Mouse (Mus musculus) Patski (cell line): ENCODE measurements around the gene Hivep1. TPM values are rescaled to one million over a fixed set of nuclear protein-coding genes. Genes with fewer than 3 reads are reported as not detected.

Experiments used
- ATAC-seq: fragments of 100-300 bp; one replicate; pipeline ENCODE4 v1.8.0; 2021
- CTCF ChIA-PET: fragments of 350-600 bp; sonication (Branson Sonifier 250); formaldehyde crosslinking; loops from one replicate; lab custom pipeline; 2022; ENCODE audit warnings: inconsistent platforms; lab: Charles Lee
- POLR2A ChIA-PET: fragments of 350-600 bp; sonication (Branson Sonifier 250); formaldehyde crosslinking; loops from one replicate; lab custom pipeline; 2022; ENCODE audit warnings: antibody characterized with exemption, inconsistent platforms; lab: Charles Lee
- DNase-seq: peaks from one replicate; pipeline ENCODE4 v3.0.0-alpha.2; 2011; ENCODE audit warnings: low read depth, low spot score
- H3K27me3 ChIP-seq: fragments of 371-371 bp; one replicate; pipeline ENCODE4 v1.5.1; 2021
- CTCF ChIP-seq: fragments of 100-300 bp; IDR thresholded peaks from one replicate; pipeline ENCODE4 v1.5.1; 2021
- in situ Hi-C: fragments of 300-500 bp; cut with MboI; formaldehyde crosslinking; loops from 3 replicates; pipeline ENCODE4 v1.11.1; 2018; ENCODE audit warnings: low pct_unique_long_range_greater_than_20kb, mixed read lengths
- polyA plus RNA-seq: library from polyadenylated mRNA; unstranded; gene quantifications from one replicate; pipeline ENCODE4 v1.2.3, GENCODE M21; 2021

Gene Hivep1
- polyA plus RNA-seq, 1 experiment from 2014 or later, result 36.5 TPM

GRCm38 (mm10) chr13:42149328-42150071, 97.7 kb downstream of the Hivep1 start:
- CTCF ChIA-PET, result interaction anchor here (1.4 kb wide), 1 partner anchor 9 kb away, joined by 3 read pairs; no protein-coding TSS in a partner anchor
- in situ Hi-C loops, result no loop called here

GRCm38 (mm10) chr13:42150072-42150450, 98.2 kb downstream of the Hivep1 start:
- ATAC-seq, result no peak
- no peak for TF ChIP-seq CTCF
- no peaks in the 10 kb centered on the region for H3K27me3 ChIP-seq
- no peak for DNase-seq
- ChIA-PET CTCF (interaction anchor here (1.4 kb wide), 1 partner anchor 9 kb away, joined by 3 read pairs; no protein-coding TSS in a partner anchor), POLR2A (no interaction called here)
- in situ Hi-C loops, result no loop called here

More at GRCm38 (mm10) chr13:42149328-42150071, 97.7 kb downstream of the Hivep1 start:
- H3K27me3 ChIP-seq, result no peaks in the 10 kb centered on the region
- TF ChIP-seq CTCF, result no peak
- DNase-seq (no peak), ATAC-seq (no peak)
- POLR2A ChIA-PET, result interaction anchor here (0.6 to 1.0 kb wide), 3 partner anchors 33 to 438 kb away, joined by 4 to 5 read pairs (median 5); no protein-coding TSS in a partner anchor

DNA sequence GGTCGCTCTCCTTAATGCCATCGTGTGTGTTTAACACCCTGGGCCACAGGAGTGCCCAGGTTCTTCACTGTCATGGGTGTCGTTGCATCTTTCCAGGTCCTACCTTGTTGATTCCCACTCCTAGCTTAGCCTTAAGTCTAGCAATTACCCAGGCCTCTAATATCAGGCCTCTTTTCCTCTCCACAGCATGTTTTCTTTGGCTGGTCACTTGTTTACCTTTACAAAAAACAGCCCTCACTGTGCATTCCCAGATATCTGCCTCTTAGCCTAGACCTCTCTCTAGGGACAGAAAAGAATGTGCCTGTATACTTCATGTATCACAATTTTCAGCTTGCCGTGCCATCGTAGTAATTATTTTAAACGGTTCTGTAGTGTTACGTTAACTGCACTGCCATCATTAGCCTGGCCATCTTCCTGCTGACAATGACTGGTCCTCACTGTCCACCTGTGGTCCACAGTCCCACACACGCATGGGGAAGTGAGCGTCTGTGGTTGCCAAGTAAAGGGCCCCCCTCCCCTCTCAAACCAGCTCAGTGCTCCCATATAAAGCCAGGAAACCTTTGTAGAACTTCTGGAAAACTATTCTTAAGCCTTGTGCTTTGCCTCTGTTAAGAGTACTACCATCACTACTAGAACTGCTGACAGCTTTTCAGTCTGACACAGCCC, 98.8 kb downstream of the Hivep1 start:
- ChIA-PET CTCF (interaction anchor here (1.4 kb wide), 1 partner anchor 8 kb away, joined by 3 read pairs; no protein-coding TSS in a partner anchor), POLR2A (no interaction called here)
- in situ Hi-C loops, result no loop called here
- no peak for DNase-seq
- H3K27me3 ChIP-seq, result no peaks in the 10 kb centered on the region
- ATAC-seq, result no peak
- no peak for TF ChIP-seq CTCF

DNA sequence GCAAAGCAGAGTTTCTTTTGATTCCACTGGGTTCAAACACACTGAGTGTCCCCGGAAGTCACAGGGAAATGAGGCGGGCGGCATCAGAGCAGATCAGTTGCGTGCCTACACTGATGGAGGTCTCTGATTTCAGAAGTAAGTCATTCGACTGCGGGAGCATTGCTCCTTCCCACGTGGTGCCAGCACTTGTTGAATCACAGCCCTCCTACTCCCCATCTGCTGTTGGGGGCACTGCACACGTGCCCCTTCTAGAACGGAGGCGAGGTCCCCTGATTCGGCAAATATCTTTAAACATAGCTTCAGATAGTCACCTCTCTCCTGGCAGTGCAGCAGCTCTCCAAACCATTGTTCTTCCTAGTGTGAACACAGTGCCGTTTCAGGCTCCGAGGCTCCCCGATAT, 106.4 kb downstream of the Hivep1 start:
- no peaks in the 10 kb centered on the region for H3K27me3 ChIP-seq
- in situ Hi-C loops, result no loop called here
- TF ChIP-seq CTCF, result no peak
- ChIA-PET CTCF (interaction anchor here (1.0 kb wide), 1 partner anchor 9 kb away, joined by 3 read pairs; no protein-coding TSS in a partner anchor), POLR2A (interaction anchor here (1.2 kb wide), 1 partner anchor 74 kb away, joined by 3 read pairs; no protein-coding TSS in a partner anchor)
- DNase-seq (no peak), ATAC-seq (no peak)

DNA sequence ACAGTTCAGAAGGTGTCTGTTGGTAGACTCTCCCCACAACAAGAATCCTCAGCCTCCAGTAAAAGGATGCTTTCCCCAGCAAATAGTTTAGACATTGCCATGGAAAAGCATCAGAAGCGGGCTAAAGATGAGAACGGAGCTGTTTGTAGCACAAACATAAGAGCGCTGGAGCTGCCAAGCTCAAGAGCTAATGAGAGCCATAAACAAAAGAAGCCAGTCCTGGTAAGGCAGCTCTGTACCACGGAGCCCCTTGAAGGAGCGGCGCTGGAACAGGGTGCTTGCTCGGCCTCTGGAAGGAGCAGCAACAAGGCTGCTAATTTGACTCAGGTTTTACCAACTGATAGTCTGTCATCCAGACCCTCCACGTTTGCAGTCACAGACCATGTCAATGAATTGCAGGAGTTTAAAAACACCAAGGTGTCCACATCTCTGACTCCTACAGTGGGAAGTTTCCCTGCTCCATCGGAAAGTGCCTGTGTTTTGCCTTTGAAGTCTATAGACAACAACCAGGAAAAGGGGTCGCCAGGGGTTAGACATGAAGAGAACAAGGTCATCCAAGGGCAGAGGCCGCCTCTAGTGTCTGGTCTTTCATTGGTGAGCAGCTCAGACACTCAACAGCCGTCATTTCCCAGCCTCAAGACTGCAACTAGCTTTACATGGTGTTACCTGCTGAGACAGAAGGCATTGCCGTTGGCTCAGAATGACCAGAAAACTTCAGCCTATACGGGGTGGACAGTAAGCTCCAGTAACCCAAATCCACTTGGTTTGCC, 107.8 kb downstream of the Hivep1 start:
- H3K27me3 ChIP-seq, result no peaks in the 10 kb centered on the region
- in situ Hi-C loops, result no loop called here
- POLR2A ChIA-PET, result no interaction called here
- ATAC-seq (no peak), DNase-seq (no peak)
- no peak for TF ChIP-seq CTCF
- CTCF ChIA-PET, result interaction anchor here (0.6 to 1.0 kb wide), 2 partner anchors 10 to 444 kb away, joined by 3 read pairs; no protein-coding TSS in a partner anchor

DNA sequence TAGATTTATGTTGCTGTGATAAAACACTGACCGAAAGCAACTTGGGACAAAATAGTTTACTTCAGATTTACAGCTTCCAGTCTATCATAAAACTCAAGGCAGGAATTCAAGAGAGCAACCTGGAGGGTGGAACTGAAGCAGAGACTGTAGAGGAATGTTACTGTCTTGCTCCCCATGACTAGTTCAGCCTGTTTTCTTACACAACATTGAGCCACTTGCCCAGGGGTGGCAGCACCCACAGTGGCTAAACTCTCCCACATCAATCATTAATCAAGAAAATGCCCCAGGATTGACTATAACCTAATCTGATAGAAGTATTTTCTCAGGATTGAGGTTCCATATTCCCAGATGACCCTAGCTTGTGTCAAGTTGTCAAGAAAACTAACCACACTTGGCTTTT, 119.0 kb downstream of the Hivep1 start:
- ChIA-PET POLR2A (interaction anchor here (1.2 kb wide), 1 partner anchor 10 kb away, joined by 3 read pairs; no protein-coding TSS in a partner anchor), CTCF (interaction anchor here (1.1 kb wide), 1 partner anchor 129 kb away, joined by 3 read pairs; no protein-coding TSS in a partner anchor)
- no peak for ATAC-seq
- H3K27me3 ChIP-seq, result no peaks in the 10 kb centered on the region
- DNase-seq, result no peak
- TF ChIP-seq CTCF, result no peak
- in situ Hi-C loops, result no loop called here

- in situ Hi-C loops, result no loop called here
- DNase-seq, result no peak
These were observed 123.1 kb downstream of the Hivep1 start for GRCm38 (mm10) chr13:42174827-42175420.

DNA sequence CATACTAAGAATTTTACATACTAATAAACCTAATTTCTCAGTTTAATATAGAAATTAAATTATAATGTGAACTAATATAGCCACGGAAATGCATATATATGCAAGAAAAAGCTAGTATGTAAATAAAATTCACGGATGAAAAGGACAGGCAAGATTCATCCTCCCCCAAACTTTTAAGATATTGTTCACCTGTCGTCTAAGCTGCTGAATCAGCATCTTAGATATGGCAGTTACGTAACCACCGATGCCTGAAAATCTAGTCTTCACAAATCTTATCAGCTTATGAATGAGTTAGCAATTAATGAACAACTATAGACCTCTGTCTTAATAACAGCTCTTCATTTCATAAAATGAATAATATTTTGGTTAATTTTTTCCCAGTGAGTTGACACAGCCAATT, 130.8 kb downstream of the Hivep1 start:
- in situ Hi-C loops, result no loop called here
- CTCF ChIA-PET, result interaction anchor here (0.9 to 1.4 kb wide), 3 partner anchors 17 to 118 kb away, joined by 3 to 5 read pairs (median 3); partner anchors contain the start of gene Edn1

More at GRCm38 (mm10) chr13:42174827-42175420, 123.1 kb downstream of the Hivep1 start:
- POLR2A ChIA-PET, result interaction anchor here (0.6 to 0.9 kb wide), 3 partner anchors 127 to 449 kb away, joined by 3 read pairs; partner anchors contain the start of gene Edn1
- no peaks in the 10 kb centered on the region for H3K27me3 ChIP-seq
- CTCF ChIA-PET, result interaction anchor here (0.8 to 1.7 kb wide), 4 partner anchors 11 to 531 kb away, joined by 3 to 8 read pairs (median 4); no protein-coding TSS in a partner anchor
- ATAC-seq, result no peak
- TF ChIP-seq CTCF, result peak; percentile 74

DNA sequence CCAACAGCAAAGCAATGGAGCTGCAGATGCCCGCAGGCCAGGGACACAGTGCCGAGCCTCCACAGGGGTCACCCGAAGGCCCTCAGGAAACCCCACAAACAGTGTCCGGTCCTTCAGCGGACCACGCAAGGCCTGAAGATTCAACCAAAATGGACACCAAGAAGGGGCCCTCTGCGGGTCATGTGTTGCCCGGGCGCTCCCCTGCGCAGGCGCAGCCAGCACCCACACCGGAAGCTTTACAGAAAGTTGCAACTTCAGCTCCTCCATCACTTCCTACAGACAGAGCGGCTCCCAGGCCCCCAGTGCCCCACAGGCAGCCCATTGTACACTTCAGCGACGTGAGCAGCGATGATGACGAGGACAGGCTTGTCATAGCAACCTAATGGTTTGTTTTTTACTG, 132.3 kb downstream of the Hivep1 start:
- no peaks in the 10 kb centered on the region for H3K27me3 ChIP-seq
- DNase-seq (no peak), ATAC-seq (no peak)
- TF ChIP-seq CTCF, result no peak
- in situ Hi-C loops, result no loop called here
- CTCF ChIA-PET, result no interaction called here
- POLR2A ChIA-PET, result interaction anchor here (0.5 kb wide), 1 partner anchor 130 kb away, joined by 3 read pairs; no protein-coding TSS in a partner anchor

More for the DNA sequence above, 130.8 kb downstream of the Hivep1 start:
- ATAC-seq (no peak), DNase-seq (no peak)
- no peaks in the 10 kb centered on the region for H3K27me3 ChIP-seq
- POLR2A ChIA-PET, result interaction anchor here (1.1 kb wide), 1 partner anchor 33 kb away, joined by 5 read pairs; no protein-coding TSS in a partner anchor
- TF ChIP-seq CTCF, result no peak
